Mouse (Mus musculus) heart, postnatal 0 days (tissue): ENCODE data around the gene 1700020N01Rik.

Experiments
- CTCF ChIP-seq: IDR thresholded peaks from 2 replicates; pipeline ENCODE4 v1.5.1; 2016; ENCODE audit warnings: antibody characterized with exemption, control low read depth, low read depth
- EP300 ChIP-seq: IDR thresholded peaks from 2 replicates; pipeline ENCODE4 v1.6.1; 2016; ENCODE audit warnings: antibody characterized with exemption, low read depth

GRCm38 (mm10) chr10:21587041-21587440 lies 5.9 kb upstream of the 1700020N01Rik start:
- no peak for TF ChIP-seq CTCF
- TF ChIP-seq EP300: no peak
